ENCODE assay signal across 7 mouse cellular contexts in genomic region chr13:23621532-23622174, GRCm38 (mm10). TPM values are rescaled to one million over a fixed set of nuclear protein-coding genes. Genes with fewer than 3 reads are reported as not detected.
DNase-seq lines count a peak whose midpoint lies in the region; ATAC-seq and TF ChIP-seq lines count a peak whose summit lies in the region.

No protein-coding gene starts in this region.

- H3K4me2 ChIP-seq in intestine, embryonic 16.5 days (ENCODE audit: low read depth, low read length) = peak overlapping the region; percentile 91

- peak; percentile 51 to 55 for DNase-seq in adrenal gland, adult 18-20 months (ENCODE audit: low spot score in 2 of 2)
- peak; percentile 34 to 51 for DNase-seq in gastrocnemius, postnatal 36 days
- DNase-seq in left cerebral cortex, postnatal 36 days (ENCODE audit: low spot score in 2 of 2) = peak; percentile 65
- peak; percentile 68 for DNase-seq in midbrain, embryonic 10.5 days (ENCODE audit: low spot score)
- peak; percentile 40 for DNase-seq in right cerebral cortex, postnatal 4 days

- no peak for TF ChIP-seq POLR2A in cortical plate, adult 2 months (IDR thresholded peaks at IDR 0.05; ENCODE audit: extremely low read depth, insufficient read depth, low read length)

- H3K4me3 ChIP-seq in cortical plate, adult 2 months (ENCODE audit: insufficient read depth, low read length) = peak overlapping the region; percentile 54
- H3K4me3 ChIP-seq in intestine, embryonic 16.5 days (ENCODE audit: low read length) = peak overlapping the region; percentile 65
- H3K4me3 ChIP-seq in midbrain, embryonic 10.5 days = peak overlapping the region; percentile 70

- H3K9me3 ChIP-seq in intestine, embryonic 16.5 days (ENCODE audit: control insufficient read depth, low read length) = no peaks in the 10 kb centered on the region
- H3K9me3 ChIP-seq in midbrain, embryonic 10.5 days (replicated peaks) = no peaks in the 10 kb centered on the region

- H3K27me3 ChIP-seq in intestine, embryonic 16.5 days (replicated peaks; ENCODE audit: control insufficient read depth, insufficient read depth, low read length) = no peaks in the 10 kb centered on the region
- peaks cover 20% of the 10 kb centered on the region for H3K27me3 ChIP-seq in midbrain, embryonic 10.5 days (ENCODE audit: low read depth, poor library complexity, severe bottlenecking)

- H3K4me1 ChIP-seq in cortical plate, adult 2 months (ENCODE audit: control insufficient read depth, insufficient read depth, low read length) = peaks cover 2% of the 10 kb centered on the region
- H3K4me1 ChIP-seq in intestine, embryonic 16.5 days (ENCODE audit: control insufficient read depth, insufficient read depth, low read length) = no peaks in the 10 kb centered on the region
- peaks cover 20% of the 10 kb centered on the region for H3K4me1 ChIP-seq in midbrain, embryonic 10.5 days

- H3K9ac ChIP-seq in intestine, embryonic 16.5 days (ENCODE audit: low read depth, low read length) = peak overlapping the region; percentile 83

- H3K27ac ChIP-seq in cortical plate, adult 2 months (ENCODE audit: insufficient read depth, low read length) = peak overlapping the region; percentile 89
- H3K27ac ChIP-seq in intestine, embryonic 16.5 days (ENCODE audit: low read length) = peak overlapping the region; percentile 97
- H3K27ac ChIP-seq in midbrain, embryonic 10.5 days (replicated peaks) = peak overlapping the region; percentile 96

- peak; percentile 90 for ATAC-seq in intestine, embryonic 16.5 days

- no peaks in the 10 kb centered on the region for H3K36me3 ChIP-seq in intestine, embryonic 16.5 days (ENCODE audit: control insufficient read depth, insufficient read depth, low read length)
- no peaks in the 10 kb centered on the region for H3K36me3 ChIP-seq in midbrain, embryonic 10.5 days

- no peak for TF ChIP-seq CTCF in cortical plate, adult 2 months (IDR thresholded peaks at IDR 0.05; ENCODE audit: extremely low read depth, insufficient read depth, low read length)

- 0% methylated on average over 18 of the region's 18 CpGs for WGBS in intestine, embryonic 16.5 days
- under 1% methylated on average over 18 of the region's 18 CpGs for WGBS in midbrain, embryonic 10.5 days

- intact Hi-C loops in gastrocnemius, postnatal 36 days (cut with DNase I) = loop anchor here (1.0 to 10.0 kb wide), 3 partner anchors 39 to 113 kb away; partner anchors contain the start of genes Hist1h1c, Hist1h1t and Hist1h4c
- intact Hi-C loops in left cerebral cortex, postnatal 36 days (cut with DNase I) = loop anchor here (1.0 to 5.0 kb wide), 5 partner anchors 34 to 1579 kb away; partner anchors contain the start of genes Hist1h1c, Hist1h1t, Hist1h2ac and Hist1h2ag

RNA-seq across cellular contexts. Expression of gene Hist1h1e, which starts 0.7 kb away (rescaled TPM):
- 10 to 100 TPM; 33.6 to 39.8 TPM for total RNA-seq in adrenal gland, adult 18-20 months (2021)
- polyA plus RNA-seq in cortical plate, adult 2 months (2012; rRNA removed) = 4.0 and 4.6 TPM in 2 replicates
- total RNA-seq in gastrocnemius, postnatal 36 days (2021) = 10 to 100 TPM; 42.9 to 50.8 TPM
- 10.4 and 13.7 TPM in 2 replicates for polyA plus RNA-seq in intestine, embryonic 16.5 days (2015; fragmentation: Nextera tagmentation; extraction: Ambion mirVana)
- total RNA-seq in left cerebral cortex, postnatal 36 days (2021) = 10 to 100 TPM; 70.8 to 73.2 TPM
- polyA plus RNA-seq in midbrain, embryonic 10.5 days (2016; fragmentation: Nextera tagmentation; extraction: Ambion mirVana) = 18.0 and 22.4 TPM in 2 replicates

RNA-seq across cellular contexts. Expression of gene Hist1h2be, which starts 0.7 kb away (rescaled TPM):
- 10 to 100 TPM in 1 of 2 experiments, 1 to 10 TPM in 1; 9.3 to 13.3 TPM for total RNA-seq in adrenal gland, adult 18-20 months (2021)
- 4.2 and 4.6 TPM in 2 replicates for polyA plus RNA-seq in cortical plate, adult 2 months (2012; rRNA removed)
- 10 to 100 TPM; 16.6 to 18.7 TPM for total RNA-seq in gastrocnemius, postnatal 36 days (2021)
- polyA plus RNA-seq in intestine, embryonic 16.5 days (2015; fragmentation: Nextera tagmentation; extraction: Ambion mirVana) = 1.4 and 2.3 TPM in 2 replicates
- total RNA-seq in left cerebral cortex, postnatal 36 days (2021) = 1 to 10 TPM; 7.0 to 7.4 TPM
- polyA plus RNA-seq in midbrain, embryonic 10.5 days (2016; fragmentation: Nextera tagmentation; extraction: Ambion mirVana) = 3.1 and 3.2 TPM in 2 replicates

RNA-seq across cellular contexts. Expression of gene Hist1h4d, which starts 40.3 kb away (rescaled TPM):
- 100 to 1,000 TPM; 125 to 153 TPM for total RNA-seq in adrenal gland, adult 18-20 months (2021)
- polyA plus RNA-seq in cortical plate, adult 2 months (2012; rRNA removed) = 4.4 and 8.9 TPM in 2 replicates
- total RNA-seq in gastrocnemius, postnatal 36 days (2021) = 10 to 100 TPM; 39.6 to 39.7 TPM
- polyA plus RNA-seq in intestine, embryonic 16.5 days (2015; fragmentation: Nextera tagmentation; extraction: Ambion mirVana) = 61.7 and 73.9 TPM in 2 replicates
- total RNA-seq in left cerebral cortex, postnatal 36 days (2021) = 100 to 1,000 TPM; 160 to 166 TPM
- polyA plus RNA-seq in midbrain, embryonic 10.5 days (2016; fragmentation: Nextera tagmentation; extraction: Ambion mirVana) = 95.1 and 103 TPM in 2 replicates

RNA-seq across cellular contexts. Expression of gene Hist1h3d, which starts 46.1 kb away (rescaled TPM):
- total RNA-seq in adrenal gland, adult 18-20 months (2021) = 1 to 10 TPM; 3.2 to 3.9 TPM
- 2.6 and 3.0 TPM in 2 replicates for polyA plus RNA-seq in cortical plate, adult 2 months (2012; rRNA removed)
- total RNA-seq in gastrocnemius, postnatal 36 days (2021) = 1 to 10 TPM; 2.8 to 4.8 TPM
- polyA plus RNA-seq in intestine, embryonic 16.5 days (2015; fragmentation: Nextera tagmentation; extraction: Ambion mirVana) = 3.8 and 4.8 TPM in 2 replicates
- 10 to 100 TPM in 1 of 2 experiments, 1 to 10 TPM in 1; 7.7 to 10.8 TPM for total RNA-seq in left cerebral cortex, postnatal 36 days (2021)
- 6.2 and 10.8 TPM in 2 replicates for polyA plus RNA-seq in midbrain, embryonic 10.5 days (2016; fragmentation: Nextera tagmentation; extraction: Ambion mirVana)

RNA-seq across cellular contexts. Expression of gene Hist1h2ad, which starts 47.5 kb away (rescaled TPM):
- 1 to 10 TPM; 5.6 to 6.1 TPM for total RNA-seq in adrenal gland, adult 18-20 months (2021)
- 0.32 and 0.92 TPM in 2 replicates for polyA plus RNA-seq in cortical plate, adult 2 months (2012; rRNA removed)
- total RNA-seq in gastrocnemius, postnatal 36 days (2021) = 1 to 10 TPM; 1.2 to 2.2 TPM
- polyA plus RNA-seq in intestine, embryonic 16.5 days (2015; fragmentation: Nextera tagmentation; extraction: Ambion mirVana) = 0.65 and 2.7 TPM in 2 replicates
- total RNA-seq in left cerebral cortex, postnatal 36 days (2021) = 1 to 10 TPM; 3.1 to 8.2 TPM
- 0.67 and 1.3 TPM in 2 replicates for polyA plus RNA-seq in midbrain, embryonic 10.5 days (2016; fragmentation: Nextera tagmentation; extraction: Ambion mirVana)

Comparison
In these comparisons a context has a peak if more than half of its experiments do, and no peak if none do; other contexts are left out.
1. Peak in every context shown above with its lines: DNase-seq, ATAC-seq, H3K4me3 ChIP-seq and H3K27ac ChIP-seq.